Mouse (Mus musculus): ENCODE data around the gene Auts2.

DNA sequence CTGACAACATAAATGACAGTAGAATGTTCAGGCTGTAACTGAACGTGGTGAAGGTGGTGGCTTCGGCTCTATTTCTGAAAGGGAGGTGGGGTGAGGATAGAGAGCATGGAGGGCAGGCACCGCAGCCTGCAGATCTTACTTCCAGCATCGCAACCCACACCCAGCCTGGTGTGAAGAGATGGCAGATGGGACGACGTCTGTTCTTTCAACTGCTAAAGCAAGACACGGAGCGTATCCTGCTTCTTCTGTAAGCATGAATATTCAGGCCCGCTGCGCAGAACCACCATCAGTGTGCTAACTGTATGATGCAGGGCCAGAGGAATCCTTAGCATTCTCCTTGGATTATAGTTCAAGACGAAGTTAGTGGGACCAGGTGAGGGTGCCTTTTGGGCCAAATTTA is 513.5 kb downstream of the Auts2 start:
- TF ChIP-seq CTCF (IDR thresholded peaks at IDR 0.05; ENCODE audit: low read depth, low read length): no peak
- no peak for TF ChIP-seq POLR2A (IDR thresholded peaks at IDR 0.05; ENCODE audit: borderline replicate concordance, low read depth, low read length)

Measured in bone marrow macrophage, adult 2 months (primary cell).